Mouse (Mus musculus): Measurements from ENCODE around the gene Tmem80.

DNA sequence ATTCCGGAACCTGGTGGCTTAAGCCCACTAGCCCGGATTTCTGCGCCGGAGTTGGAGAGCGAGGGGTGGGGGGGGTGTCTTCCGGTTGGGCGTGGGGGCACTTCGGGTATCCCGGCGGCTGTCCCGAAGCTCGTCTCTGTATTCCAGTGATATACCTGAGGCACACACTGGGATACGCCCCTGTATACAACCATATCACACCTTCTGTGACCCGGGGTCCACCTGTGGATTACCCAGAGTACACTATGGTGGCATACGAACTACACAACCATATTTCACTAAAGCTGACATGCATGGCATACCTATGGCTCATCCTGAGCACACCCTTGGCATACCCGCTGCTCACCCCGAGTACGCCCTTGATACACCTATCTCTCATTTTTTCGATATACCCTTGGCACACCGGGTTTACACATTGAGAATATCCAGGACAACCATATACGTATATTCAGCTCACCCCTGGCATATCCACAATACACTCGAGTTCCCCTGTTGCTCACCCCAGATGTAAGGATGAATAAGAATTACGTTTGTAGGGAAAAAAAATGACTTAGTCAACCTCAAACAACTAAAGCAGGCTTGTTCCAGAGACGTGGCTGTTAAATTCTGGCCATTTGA lies 943 bp downstream of the Tmem80 start:
- TF ChIP-seq TAL1 (IDR thresholded peaks at IDR 0.05; ENCODE audit: low read length) = no peak
- no peak for TF ChIP-seq GATA1 (IDR thresholded peaks at IDR 0.05; ENCODE audit: low read length)
